ENCODE assay signal across 8 mouse cellular contexts in the genomic region with DNA sequence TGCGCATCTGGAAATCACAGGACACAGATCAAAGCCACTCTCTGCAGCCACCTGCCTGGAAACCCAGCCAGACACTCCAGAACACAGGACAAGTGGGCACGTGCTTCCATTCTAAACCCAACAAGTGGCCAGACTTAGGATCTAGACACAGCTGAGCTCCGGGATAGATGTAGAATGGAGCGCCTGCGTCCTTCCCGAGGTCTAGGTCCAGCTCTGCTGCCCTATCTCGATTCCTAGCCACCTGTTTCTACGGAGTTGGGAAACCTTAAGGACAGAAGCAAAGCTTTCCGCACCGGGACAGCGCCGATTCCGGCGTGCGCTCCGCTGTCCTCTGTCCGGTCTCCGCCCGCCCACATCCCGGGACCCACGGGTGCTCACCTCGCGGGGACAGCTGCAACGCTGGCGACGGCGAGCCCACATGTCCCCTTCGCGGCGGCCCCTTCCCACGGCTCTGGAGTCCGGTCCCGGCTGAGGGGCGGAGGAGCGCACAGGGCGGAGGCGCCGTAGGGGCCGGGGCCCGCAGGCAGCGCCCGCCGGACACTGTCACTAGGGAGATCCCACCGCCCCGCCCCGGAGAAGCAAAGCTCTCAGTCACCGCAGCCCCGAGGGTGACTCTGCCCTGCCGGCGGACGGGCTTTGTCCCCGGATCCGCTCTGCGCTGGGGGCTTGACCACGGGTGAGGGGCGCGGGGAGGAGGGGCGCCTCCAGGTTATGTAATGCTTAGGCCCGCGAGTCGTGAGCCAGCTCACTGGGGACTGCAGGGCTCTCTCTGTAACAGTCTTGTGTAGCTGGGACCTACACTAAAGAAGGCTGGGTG. TPM values are rescaled to one million over a fixed set of nuclear protein-coding genes. Genes with fewer than 3 reads are reported as not detected.
DNase-seq lines count a peak whose midpoint lies in the region; TF ChIP-seq lines count a peak whose summit lies in the region.

Gene Slc16a12, minus strand, starts transcription at position 602 of the 817 bp plus-strand sequence.

- TF ChIP-seq CTCF in embryonic fibroblast, embryonic 13.5 days (IDR thresholded peaks at IDR 0.05; ENCODE audit: borderline replicate concordance, insufficient read depth, low read length), result no peak

- H3K4me1 ChIP-seq in embryonic fibroblast, embryonic 13.5 days (ENCODE audit: control insufficient read depth, insufficient read depth, low read length), result no peaks in the 10 kb centered on the region

- H3K27ac ChIP-seq in embryonic fibroblast, embryonic 13.5 days (ENCODE audit: insufficient read depth, low read length), result no peak within 1 kb of the TSS

- peak; percentile 14 for DNase-seq in 3134 (ENCODE audit: extremely low read depth, insufficient read length, low spot score)
- DNase-seq in MN1 (ENCODE audit: low spot score), result peak; percentile 24
- peak; percentile 40 to 50 for DNase-seq in heart, postnatal 14 days
- peak; percentile 62 to 76 for DNase-seq in kidney, postnatal 36 days
- DNase-seq in lung, postnatal 36 days, result peak; percentile 72
- peak; percentile 11 for DNase-seq in right cerebral cortex, postnatal 25 days
- DNase-seq in c-Kit-positive CD71-positive TER-119-positive erythroid progenitor cells, embryonic 14.5 days (ENCODE audit: low spot score), result no peak

- H3K4me3 ChIP-seq in embryonic fibroblast, embryonic 13.5 days (ENCODE audit: insufficient read depth, low read length), result peak within 1 kb of the TSS; percentile 20

- intact Hi-C loops in heart, postnatal 14 days (cut with DNase I), result loop anchor here (5.0 kb wide), 1 partner anchor 60 kb away; no protein-coding TSS in a partner anchor

- no peak for TF ChIP-seq POLR2A in embryonic fibroblast, embryonic 13.5 days (IDR thresholded peaks at IDR 0.05; ENCODE audit: low read depth, low read length)

RNA-seq across cellular contexts. Expression of gene Slc16a12, which starts in this region (rescaled TPM):
- polyA plus RNA-seq in embryonic fibroblast, embryonic 13.5 days (2011; ENCODE audit: insufficient read length, low read depth, missing spikeins), result 3.8 and 3.9 TPM in 2 replicates
- total RNA-seq in heart, postnatal 14 days (2021), result 1 to 10 TPM; 2.8 to 4.2 TPM
